Mouse (Mus musculus): ENCODE measurements at regions not wholly inside any gene's neighbourhood (a gene's known extent, or its start where the extent isn't known, plus 50 kb on each side); places are given as distances from the start of the nearest gene placed in this dataset.

DNA sequence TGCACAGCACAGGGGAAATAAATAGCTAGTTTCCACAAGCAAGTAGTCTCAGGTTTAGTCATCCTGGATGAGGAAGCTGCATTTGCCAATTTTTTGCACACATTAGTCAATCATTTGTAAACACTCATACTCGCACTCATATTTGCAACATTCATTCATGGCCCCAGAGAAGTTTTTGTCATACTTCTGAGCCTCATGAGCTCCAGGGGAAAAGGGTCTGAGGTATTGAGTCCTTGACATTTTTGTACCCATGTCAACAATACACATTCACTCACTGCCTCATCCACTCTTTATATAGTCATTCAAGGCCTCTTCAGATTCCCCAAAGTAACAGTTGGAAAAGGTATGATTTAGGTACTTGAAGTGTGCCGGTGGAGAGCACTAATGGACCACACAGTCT, 200.4 kb upstream of the S100g start:
- TF ChIP-seq POLR2A (IDR thresholded peaks at IDR 0.05; ENCODE audit: borderline replicate concordance, extremely low read depth, low read depth, low read length) (no peak), CTCF (IDR thresholded peaks at IDR 0.05; ENCODE audit: insufficient read depth, low read length) (no peak)

All from lung, adult 2 months (tissue).